Mouse (Mus musculus): ENCODE data around the gene Lcmt2.

- no peak for TF ChIP-seq EP300 (IDR thresholded peaks at IDR 0.05; ENCODE audit: insufficient read depth, low read depth, low read length)
- TF ChIP-seq POLR2A (IDR thresholded peaks at IDR 0.05; ENCODE audit: insufficient read depth, low read depth, low read length): no peak
- TF ChIP-seq CTCF (IDR thresholded peaks at IDR 0.05): no peak
These were observed 11.4 kb downstream of the Lcmt2 start for GRCm38 (mm10) chr2:121128865-121129620.

Measured in heart, adult 2 months (tissue).